Mouse (Mus musculus): ENCODE measurements around the gene Ehd1. TPM values are rescaled to one million over a fixed set of nuclear protein-coding genes. Genes with fewer than 3 reads are reported as not detected.

Ehd1 gene
- polyA plus RNA-seq, 1 experiment from 2014 or later: 72.6 TPM

DNA sequence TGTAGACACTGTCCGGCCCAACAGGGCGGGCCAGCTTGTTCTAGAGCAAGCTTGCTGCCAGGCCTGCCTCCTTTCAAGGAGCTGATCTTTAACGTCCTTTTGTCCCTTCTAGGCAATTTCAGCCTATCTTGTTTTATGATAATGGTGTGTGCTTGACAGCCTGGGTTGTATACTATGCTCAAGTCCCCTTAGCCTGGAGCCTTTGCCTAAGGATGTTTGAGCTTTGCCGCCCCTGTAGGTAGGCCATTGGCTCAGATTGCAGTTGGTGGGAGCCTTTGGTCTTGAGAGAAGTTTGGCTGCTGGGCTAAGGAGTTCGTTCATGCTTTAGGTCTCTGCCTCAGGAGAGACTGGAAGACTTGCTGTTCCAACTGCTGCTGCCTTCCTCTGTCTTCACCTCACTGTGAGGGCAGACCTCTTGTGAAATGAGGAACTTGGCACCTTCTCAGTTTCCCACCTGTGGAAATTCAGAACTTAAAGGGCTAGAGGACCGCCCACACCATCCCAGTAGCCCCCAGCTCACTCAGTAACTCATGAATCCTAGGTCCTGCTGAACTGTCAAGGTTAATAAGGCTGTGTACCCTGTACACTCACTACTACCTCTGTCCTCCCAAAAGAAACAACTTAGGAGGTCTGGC, 2.0 kb downstream of the Ehd1 start:
- WGBS: 39% methylated on average over 6 of the region's 6 CpGs
- peaks cover 2% of the 10 kb centered on the region; the same call in 1 of the 2 replicates for H3K36me3 ChIP-seq (ENCODE audit: control insufficient read depth, insufficient read depth, low read length)
- H3K9me3 ChIP-seq (ENCODE audit: control insufficient read depth, low read length): no peaks in the 10 kb centered on the region
- no peaks in the 10 kb centered on the region for H3K27me3 ChIP-seq (ENCODE audit: control insufficient read depth, insufficient read depth, low read length)
- DNase-seq (ENCODE audit: low spot score): no peak
- H3K4me3 ChIP-seq (ENCODE audit: low read depth, low read length): peak overlapping the region; percentile 86
- no peak for ATAC-seq (replicated peaks; ENCODE audit: low FRiP score)
- H3K4me1 ChIP-seq (replicated peaks; ENCODE audit: control insufficient read depth, insufficient read depth, low read length): peaks cover 18% of the 10 kb centered on the region
- H3K4me2 ChIP-seq (ENCODE audit: low read depth, low read length, severe bottlenecking): peak overlapping the region; percentile 95
- H3K27ac ChIP-seq (ENCODE audit: low read depth, low read length): no peak overlapping the region
- H3K9ac ChIP-seq (ENCODE audit: low read length): peak overlapping the region; percentile 81

DNA sequence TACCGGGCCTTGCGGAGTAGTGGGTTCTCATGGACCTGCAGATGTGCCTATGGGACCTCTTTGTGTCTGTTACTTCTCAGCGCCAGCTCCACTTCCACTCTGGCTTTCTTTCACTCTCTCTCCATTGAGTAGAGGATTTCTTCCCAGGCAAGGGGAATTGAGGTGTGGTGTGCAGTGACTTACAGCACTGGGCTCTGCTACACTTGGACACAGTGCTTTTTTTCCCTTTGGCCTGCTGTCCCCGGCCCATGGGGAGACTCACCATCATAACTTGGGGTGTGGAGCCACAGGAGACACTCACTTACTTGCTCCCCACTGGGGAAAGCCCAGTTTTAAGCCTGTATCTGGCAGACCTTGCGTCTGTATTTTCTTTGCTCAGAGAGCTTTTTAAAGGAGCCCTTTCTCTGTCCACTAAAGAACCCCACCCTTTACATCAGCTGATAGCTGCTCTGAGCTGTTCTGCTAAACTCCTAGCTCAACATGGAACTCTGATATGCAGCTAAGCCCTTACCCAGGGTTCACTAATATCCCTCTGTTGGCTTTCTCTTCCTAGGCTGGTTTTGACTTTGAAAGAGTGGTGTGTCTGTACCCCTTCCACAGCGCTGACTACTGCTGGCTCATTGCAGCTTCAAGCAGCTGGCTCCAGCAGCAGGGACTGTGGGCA, 3.1 kb downstream of the Ehd1 start:
- Histone ChIP-seq H3K9me3 (ENCODE audit: control insufficient read depth, low read length) (no peaks in the 10 kb centered on the region), H3K9ac (ENCODE audit: low read length) (no peak overlapping the region), H3K4me2 (ENCODE audit: low read depth, low read length, severe bottlenecking) (no peak overlapping the region), H3K36me3 (ENCODE audit: control insufficient read depth, insufficient read depth, low read length) (peaks cover 2% of the 10 kb centered on the region; the same call in 1 of the 2 replicates), H3K4me1 (replicated peaks; ENCODE audit: control insufficient read depth, insufficient read depth, low read length) (peaks cover 18% of the 10 kb centered on the region), H3K27ac (ENCODE audit: low read depth, low read length) (peak overlapping the region; percentile 13; the same call in 1 of the 2 replicates), H3K4me3 (ENCODE audit: low read depth, low read length) (no peak overlapping the region; the same call in 1 of the 2 replicates), H3K27me3 (ENCODE audit: control insufficient read depth, insufficient read depth, low read length) (no peaks in the 10 kb centered on the region)
- ATAC-seq (replicated peaks; ENCODE audit: low FRiP score): no peak
- DNase-seq (ENCODE audit: low spot score): no peak
- WGBS: 93% methylated on average over 6 of the region's 6 CpGs

DNA sequence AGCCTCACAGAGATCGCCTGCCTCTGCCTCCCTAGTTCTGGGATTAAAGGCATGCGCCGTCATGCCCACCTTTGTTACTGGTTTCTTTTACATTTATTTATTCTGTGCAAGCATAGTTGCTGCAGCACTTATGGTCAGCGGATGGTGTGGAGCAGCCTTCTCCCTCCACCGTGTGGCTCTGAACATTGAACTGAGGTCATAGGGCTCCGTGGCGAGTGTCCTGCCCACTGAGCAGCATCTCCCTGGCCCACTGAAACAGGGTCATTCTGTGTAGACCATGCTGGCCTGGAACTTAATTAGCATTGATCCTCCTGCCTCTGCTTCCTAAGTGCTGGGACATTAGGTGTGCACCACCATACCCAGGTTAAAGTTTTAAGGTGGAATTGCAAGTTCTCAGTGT, 4.0 kb downstream of the Ehd1 start:
- DNase-seq (ENCODE audit: low spot score): no peak
- Histone ChIP-seq H3K27me3 (ENCODE audit: control insufficient read depth, insufficient read depth, low read length) (no peaks in the 10 kb centered on the region), H3K9me3 (ENCODE audit: control insufficient read depth, low read length) (no peaks in the 10 kb centered on the region), H3K4me3 (ENCODE audit: low read depth, low read length) (no peak overlapping the region), H3K27ac (ENCODE audit: low read depth, low read length) (no peak overlapping the region), H3K9ac (ENCODE audit: low read length) (no peak overlapping the region), H3K36me3 (ENCODE audit: control insufficient read depth, insufficient read depth, low read length) (peaks cover 2% of the 10 kb centered on the region; the same call in 1 of the 2 replicates), H3K4me2 (ENCODE audit: low read depth, low read length, severe bottlenecking) (no peak overlapping the region), H3K4me1 (replicated peaks; ENCODE audit: control insufficient read depth, insufficient read depth, low read length) (peaks cover 15% of the 10 kb centered on the region)
- 90% methylated on average over 7 of the region's 7 CpGs for WGBS
- ATAC-seq (replicated peaks; ENCODE audit: low FRiP score): no peak

DNA sequence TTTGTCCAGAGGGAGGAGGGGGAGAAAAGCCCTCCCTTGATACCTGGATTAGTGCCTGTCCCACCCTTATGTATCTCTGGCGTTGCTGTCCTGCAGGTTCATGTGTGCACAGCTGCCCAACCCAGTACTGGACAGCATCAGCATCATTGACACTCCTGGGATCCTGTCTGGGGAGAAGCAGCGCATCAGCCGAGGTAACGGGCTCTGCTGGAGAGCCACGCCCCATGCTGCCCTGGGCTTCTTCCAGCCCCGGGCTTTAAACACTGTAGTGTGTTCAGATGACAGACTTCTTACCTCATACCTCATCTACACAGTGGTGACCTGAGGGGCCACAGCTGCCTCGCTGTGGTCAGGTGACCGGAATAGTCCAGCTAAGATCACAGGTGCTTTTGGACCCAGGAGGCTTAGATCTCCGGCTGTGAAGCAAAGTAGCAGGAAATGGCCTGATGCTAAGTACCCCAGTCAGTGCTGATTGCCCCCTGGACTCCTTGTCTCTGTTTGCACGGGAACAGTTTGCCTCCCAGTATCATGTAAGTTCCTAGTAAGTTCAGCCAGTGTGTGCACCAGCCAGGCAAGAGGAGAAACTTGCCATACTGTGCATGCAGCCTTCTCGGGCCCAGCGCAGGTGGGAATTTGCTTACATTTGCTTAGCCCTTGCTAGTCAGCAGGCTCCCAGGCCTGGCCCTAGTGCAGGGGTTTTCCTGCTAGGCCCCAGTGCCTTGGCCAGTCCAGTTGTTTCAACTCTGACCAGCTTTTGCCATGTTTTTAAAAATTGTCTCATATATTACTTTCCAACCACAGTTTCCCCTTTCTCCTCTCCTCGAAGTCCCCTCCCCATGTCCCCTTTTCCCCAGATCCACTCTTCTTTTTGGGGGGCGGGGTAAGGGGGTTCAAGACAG, 4.8 kb downstream of the Ehd1 start:
- H3K4me2 ChIP-seq (ENCODE audit: low read depth, low read length, severe bottlenecking): no peak overlapping the region
- no peak overlapping the region for H3K9ac ChIP-seq (ENCODE audit: low read length)
- H3K4me3 ChIP-seq (ENCODE audit: low read depth, low read length): no peak overlapping the region
- 86% methylated on average over 14 of the region's 14 CpGs for WGBS
- no peaks in the 10 kb centered on the region for H3K9me3 ChIP-seq (ENCODE audit: control insufficient read depth, low read length)
- H3K36me3 ChIP-seq (ENCODE audit: control insufficient read depth, insufficient read depth, low read length): peaks cover 2% of the 10 kb centered on the region; the same call in 1 of the 2 replicates
- DNase-seq (ENCODE audit: low spot score): no peak
- H3K27ac ChIP-seq (ENCODE audit: low read depth, low read length): no peak overlapping the region
- no peaks in the 10 kb centered on the region for H3K27me3 ChIP-seq (ENCODE audit: control insufficient read depth, insufficient read depth, low read length)
- ATAC-seq (replicated peaks; ENCODE audit: low FRiP score): no peak
- H3K4me1 ChIP-seq (replicated peaks; ENCODE audit: control insufficient read depth, insufficient read depth, low read length): peaks cover 13% of the 10 kb centered on the region; the same call in 1 of the 2 replicates

DNA sequence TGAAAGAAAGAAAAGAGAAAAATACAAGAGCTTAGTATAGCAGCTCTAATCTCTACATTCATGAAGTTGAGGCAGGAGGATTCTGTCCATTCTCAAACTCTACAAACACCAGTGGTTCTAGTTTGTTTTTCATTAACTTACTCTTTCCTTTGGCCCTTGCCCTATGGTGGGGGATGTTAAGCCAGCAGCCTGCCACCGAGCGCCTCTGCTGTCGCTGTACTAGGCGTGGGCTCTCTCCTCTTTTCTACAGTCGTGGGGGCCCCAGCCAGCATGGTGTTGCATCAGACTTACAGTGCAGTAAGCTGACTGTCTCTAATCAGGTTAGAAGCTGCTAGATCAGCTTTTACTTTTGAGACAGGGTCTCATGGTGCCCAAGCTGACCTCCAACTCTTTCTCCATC, 6.5 kb downstream of the Ehd1 start:
- peaks cover 2% of the 10 kb centered on the region; the same call in 1 of the 2 replicates for H3K36me3 ChIP-seq (ENCODE audit: control insufficient read depth, insufficient read depth, low read length)
- H3K9ac ChIP-seq (ENCODE audit: low read length): no peak overlapping the region
- no peaks in the 10 kb centered on the region for H3K9me3 ChIP-seq (ENCODE audit: control insufficient read depth, low read length)
- no peak for ATAC-seq (replicated peaks; ENCODE audit: low FRiP score)
- no peak overlapping the region for H3K4me3 ChIP-seq (ENCODE audit: low read depth, low read length)
- peaks cover 12% of the 10 kb centered on the region; the same call in 1 of the 2 replicates for H3K4me1 ChIP-seq (replicated peaks; ENCODE audit: control insufficient read depth, insufficient read depth, low read length)
- no peak overlapping the region for H3K27ac ChIP-seq (ENCODE audit: low read depth, low read length)
- DNase-seq (ENCODE audit: low spot score): no peak
- no peak overlapping the region for H3K4me2 ChIP-seq (ENCODE audit: low read depth, low read length, severe bottlenecking)
- H3K27me3 ChIP-seq (ENCODE audit: control insufficient read depth, insufficient read depth, low read length): no peaks in the 10 kb centered on the region
- WGBS: 84% methylated on average over 5 of the region's 5 CpGs

DNA sequence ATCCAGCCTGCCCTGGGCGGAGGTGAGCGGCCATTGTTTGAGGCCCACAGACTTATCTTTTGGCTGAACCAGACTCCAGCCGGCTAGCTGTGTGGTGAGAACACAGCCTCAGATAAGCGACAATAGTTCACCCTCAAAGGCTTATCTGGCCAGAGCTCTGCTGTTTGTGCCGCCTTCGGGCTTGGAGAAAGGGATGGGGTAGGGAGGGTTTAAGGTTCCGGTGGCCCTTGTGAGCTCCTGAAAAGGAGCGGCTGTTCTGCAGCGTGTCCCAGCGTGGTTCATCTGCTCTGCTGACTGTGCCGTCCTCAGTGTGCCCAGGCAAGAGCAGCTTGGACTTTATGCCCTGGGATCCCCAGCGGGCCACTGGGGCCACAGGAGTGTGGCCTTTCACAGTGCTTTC, 8.0 kb downstream of the Ehd1 start:
- ATAC-seq (replicated peaks; ENCODE audit: low FRiP score): no peak
- H3K36me3 ChIP-seq (ENCODE audit: control insufficient read depth, insufficient read depth, low read length): peaks cover 2% of the 10 kb centered on the region; the same call in 1 of the 2 replicates

DNA sequence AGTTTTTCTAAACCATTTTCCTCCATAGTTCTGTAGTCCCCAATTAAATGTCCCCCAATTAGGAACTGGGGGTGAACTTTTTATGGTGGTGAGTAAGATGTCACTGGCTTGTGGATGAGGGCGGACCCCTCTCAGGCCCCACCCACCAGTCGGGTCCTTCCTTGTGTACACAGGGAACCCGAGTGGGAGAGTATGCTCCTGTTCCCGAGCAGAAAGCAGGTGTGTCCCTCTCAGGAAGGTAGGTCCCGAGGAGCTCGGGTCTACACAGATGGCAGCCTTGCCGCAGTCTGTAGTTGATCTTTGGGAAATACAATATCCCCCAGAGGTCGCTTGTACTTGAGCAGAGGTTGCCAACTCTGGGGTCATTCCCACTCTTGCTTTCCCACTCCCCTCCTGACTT, 8.7 kb downstream of the Ehd1 start:
- WGBS: 87% methylated on average over 8 of the region's 8 CpGs
- ATAC-seq (replicated peaks; ENCODE audit: low FRiP score) (no peak), DNase-seq (ENCODE audit: low spot score) (no peak)
- no peaks in the 10 kb centered on the region for H3K9me3 ChIP-seq (ENCODE audit: control insufficient read depth, low read length)
- H3K27me3 ChIP-seq (ENCODE audit: control insufficient read depth, insufficient read depth, low read length): no peaks in the 10 kb centered on the region
- no peak overlapping the region for H3K9ac ChIP-seq (ENCODE audit: low read length)
- H3K4me2 ChIP-seq (ENCODE audit: low read depth, low read length, severe bottlenecking): no peak overlapping the region
- H3K4me1 ChIP-seq (replicated peaks; ENCODE audit: control insufficient read depth, insufficient read depth, low read length): 0 out of 2 replicates have a peak, but pooled peaks cover 2% of the 10 kb centered on the region
- peak overlapping the region; percentile 25; the same call in 1 of the 2 replicates for H3K27ac ChIP-seq (ENCODE audit: low read depth, low read length)
- H3K4me3 ChIP-seq (ENCODE audit: low read depth, low read length): no peak overlapping the region
- H3K36me3 ChIP-seq (ENCODE audit: control insufficient read depth, insufficient read depth, low read length): peaks cover 2% of the 10 kb centered on the region; the same call in 1 of the 2 replicates

More for the DNA sequence above, 8.0 kb downstream of the Ehd1 start:
- Histone ChIP-seq H3K27me3 (ENCODE audit: control insufficient read depth, insufficient read depth, low read length) (no peaks in the 10 kb centered on the region), H3K4me1 (replicated peaks; ENCODE audit: control insufficient read depth, insufficient read depth, low read length) (peaks cover 5% of the 10 kb centered on the region; the same call in 1 of the 2 replicates), H3K9ac (ENCODE audit: low read length) (no peak overlapping the region), H3K9me3 (ENCODE audit: control insufficient read depth, low read length) (no peaks in the 10 kb centered on the region), H3K4me3 (ENCODE audit: low read depth, low read length) (no peak overlapping the region), H3K4me2 (ENCODE audit: low read depth, low read length, severe bottlenecking) (no peak overlapping the region), H3K27ac (ENCODE audit: low read depth, low read length) (peak overlapping the region; percentile 25; the same call in 1 of the 2 replicates)
- 88% methylated on average over 12 of the region's 12 CpGs for WGBS
- DNase-seq (ENCODE audit: low spot score): no peak

Data from forebrain, embryonic 11.5 days (tissue).